Mouse (Mus musculus) cerebellum, adult (tissue): Measurements from ENCODE around the gene Dusp11.
"Not testable (repeated sequence)": the region's sequence is repeated elsewhere in the genome, so short reads cannot be mapped to it uniquely, and the experiment has no call there.

Experiments used
- ATAC-seq: cut with Nextera tagmentation; 2 replicates; pipeline ENCODE4 v1.9.2; 2017; ENCODE audit warnings: mild to moderate bottlenecking, moderate library complexity, mixed read lengths; ENCODE audit not compliant: insufficient number of reproducible peaks, low FRiP score, low TSS enrichment

Dusp11 gene

DNA sequence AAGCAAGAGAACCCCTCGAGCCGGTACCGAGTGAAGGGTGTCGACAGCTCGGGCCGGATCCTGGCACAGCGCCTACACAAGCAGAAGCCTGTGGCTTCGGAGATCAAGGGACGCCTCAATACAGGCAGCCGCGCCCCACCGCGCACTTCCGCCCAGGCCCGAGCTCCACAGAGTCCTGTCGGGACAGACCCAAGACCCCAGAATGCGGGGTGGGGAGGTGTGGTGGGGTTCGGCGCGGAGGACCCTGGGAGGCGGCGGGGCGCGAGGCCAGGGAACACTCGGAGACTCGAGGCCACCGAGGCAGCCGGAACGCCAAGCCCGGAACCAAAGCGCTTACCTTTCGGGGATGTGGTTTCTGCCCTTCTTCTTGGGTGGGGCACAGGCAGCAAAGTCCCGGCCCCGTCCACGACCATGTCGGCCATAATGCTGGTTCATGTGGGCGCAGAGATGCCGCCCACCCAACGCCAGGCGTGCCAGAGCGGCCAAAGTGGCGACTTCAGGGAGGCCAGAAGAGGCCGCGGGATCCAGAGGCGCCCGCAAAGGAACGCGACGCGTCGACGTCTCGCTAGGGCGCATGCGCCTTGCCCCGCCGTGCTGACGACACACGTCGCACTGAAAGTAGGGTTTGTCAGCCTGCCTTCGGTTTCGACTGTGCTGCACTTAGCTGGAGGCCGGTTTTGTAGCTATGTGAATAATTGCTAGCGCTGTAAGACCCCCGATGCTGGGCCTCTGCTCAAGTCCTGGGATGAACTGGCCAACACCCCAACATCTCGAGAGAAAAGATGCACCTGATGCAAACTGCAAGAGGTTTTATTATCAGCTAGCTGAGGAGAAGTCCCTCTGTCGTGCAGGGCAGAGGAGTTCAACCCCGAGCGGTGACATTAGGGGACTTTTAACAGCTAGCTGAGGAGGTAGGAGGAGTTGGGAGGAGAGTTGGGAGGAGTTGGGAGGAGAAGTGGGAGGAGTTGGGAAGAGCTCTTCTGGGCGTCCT is at the start of gene Dusp11:
TSS of gene Dusp11 (minus strand) at position 567 of the 991 bp plus-strand sequence.
- ATAC-seq = peak; percentile 98

GRCm38 (mm10) chr6:86009980-86010379 is 48.5 kb upstream of the Dusp11 start:
- ATAC-seq = peak; percentile 75

- ATAC-seq = peak; percentile 96
These were observed 43.0 kb upstream of the Dusp11 start for GRCm38 (mm10) chr6:86004271-86005148.

GRCm38 (mm10) chr6:86003405-86003925 is 42.0 kb upstream of the Dusp11 start:
- ATAC-seq = no peak

GRCm38 (mm10) chr6:85990774-85991173 is 29.3 kb upstream of the Dusp11 start:
- ATAC-seq = not testable (repeated sequence)

DNA sequence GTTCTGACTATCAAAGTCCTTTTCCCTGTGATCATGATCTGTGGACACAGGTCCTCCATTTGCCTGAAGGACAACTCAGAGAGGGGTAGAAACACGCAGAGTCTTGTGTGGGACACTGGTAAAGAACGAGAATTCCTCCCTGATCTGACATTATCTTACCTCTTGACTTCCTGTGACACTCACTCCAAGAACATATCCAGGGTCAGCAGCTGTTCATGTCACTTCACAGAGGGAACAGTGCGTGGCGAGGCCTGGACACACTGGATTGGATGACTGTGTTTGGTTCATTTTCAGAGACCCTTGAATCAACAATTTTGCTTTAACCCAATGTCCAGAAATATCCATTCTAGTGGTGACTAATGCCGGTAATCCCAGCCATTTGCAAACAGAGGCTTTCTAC is 28.1 kb upstream of the Dusp11 start:
- not testable (repeated sequence) for ATAC-seq

- ATAC-seq = no peak
These were observed 22.9 kb upstream of the Dusp11 start for GRCm38 (mm10) chr6:85984351-85984750.

DNA sequence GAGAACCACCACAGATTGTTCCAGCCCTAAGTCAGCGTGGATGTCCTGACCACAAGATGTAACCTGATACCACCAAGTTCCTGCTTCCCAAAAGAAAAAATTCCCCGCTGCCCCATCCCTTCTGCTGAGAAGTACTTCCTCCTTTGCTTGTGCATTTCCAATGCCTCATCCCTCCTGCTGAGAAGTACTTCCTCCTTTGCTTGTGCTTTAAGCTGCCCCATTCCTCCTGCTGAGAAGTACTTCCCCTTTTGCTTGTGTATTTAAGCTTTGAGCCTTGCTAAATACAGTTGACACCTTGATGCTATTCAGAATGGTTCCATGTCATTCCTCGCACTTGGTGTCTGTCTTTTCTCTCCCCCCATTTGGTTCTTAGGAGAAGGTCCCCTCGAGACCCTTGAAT is 17.3 kb upstream of the Dusp11 start:
- not testable (repeated sequence) for ATAC-seq

DNA sequence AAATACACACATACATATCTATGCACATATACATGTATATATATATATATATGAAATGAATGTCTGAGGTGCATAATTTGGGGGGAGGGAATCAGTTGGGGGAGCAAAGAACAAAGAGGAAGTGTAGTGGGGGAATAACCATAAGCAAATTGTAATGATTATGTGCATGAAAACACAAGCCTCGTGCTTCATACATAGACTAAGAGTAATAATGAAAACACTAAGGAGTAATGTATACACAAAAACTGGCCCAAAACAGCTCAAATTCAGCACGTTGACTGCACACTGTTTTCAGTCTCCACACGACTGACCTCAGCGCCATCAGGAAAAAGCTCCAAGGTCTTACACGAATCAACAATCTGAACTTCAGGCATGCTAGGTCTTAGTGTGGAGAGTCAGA is 14.8 kb upstream of the Dusp11 start:
- no peak for ATAC-seq

- no peak for ATAC-seq
These were observed 14.3 kb upstream of the Dusp11 start for GRCm38 (mm10) chr6:85975761-85976160.

DNA sequence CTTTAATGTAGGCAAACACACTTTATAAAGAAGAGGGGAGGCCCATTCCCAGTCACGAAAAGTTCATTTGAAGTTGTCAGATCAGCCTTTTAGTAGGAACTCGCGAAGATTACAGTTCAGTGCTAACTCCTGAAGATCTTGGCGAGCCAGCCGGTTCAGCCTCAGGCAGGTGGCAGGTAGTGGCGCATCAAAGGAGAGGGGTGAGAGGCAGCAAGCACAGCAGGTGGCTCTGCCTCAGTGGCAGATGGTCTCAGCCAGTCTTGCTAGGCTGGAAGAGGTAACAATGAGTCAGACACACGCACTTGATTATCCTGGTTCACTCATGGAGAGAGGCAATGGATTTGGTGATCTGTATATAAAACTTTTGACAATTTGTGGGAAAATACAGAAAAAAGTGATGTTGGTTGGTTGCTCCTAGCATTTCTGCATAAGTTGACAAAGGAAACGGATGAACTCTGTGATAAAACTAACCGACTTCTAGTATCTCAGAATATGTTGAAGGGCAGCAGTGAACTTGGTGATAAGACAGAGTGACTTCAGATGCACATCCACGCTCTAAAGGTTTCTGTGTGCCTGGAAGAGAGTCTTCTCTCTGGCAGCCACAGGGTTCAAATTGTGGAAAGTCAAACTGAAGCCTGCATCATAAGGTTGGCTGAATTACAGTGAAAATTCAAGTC is 13.6 kb upstream of the Dusp11 start:
- ATAC-seq = no peak

GRCm38 (mm10) chr6:85973336-85973735 is 11.9 kb upstream of the Dusp11 start:
- ATAC-seq = no peak

DNA sequence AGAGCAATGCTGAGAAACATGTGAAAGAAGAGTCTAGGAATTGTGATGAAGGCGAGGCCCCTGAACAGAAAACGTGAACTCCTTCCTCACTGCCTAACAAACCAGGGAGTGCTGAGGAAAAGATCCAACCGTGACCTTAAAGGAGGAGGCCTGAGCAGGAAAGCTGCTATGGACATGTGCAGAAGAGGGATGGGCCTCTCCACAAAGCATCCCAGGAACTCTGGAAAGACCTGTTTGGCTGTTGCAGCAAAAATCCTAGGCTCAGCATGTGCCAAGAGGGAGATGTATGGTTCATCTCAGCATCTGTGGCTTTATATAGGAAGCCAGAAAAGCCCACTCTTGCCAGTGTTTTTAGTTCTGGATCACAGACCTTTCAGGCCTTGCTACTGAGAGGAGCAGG is 11.2 kb upstream of the Dusp11 start:
- no peak for ATAC-seq

DNA sequence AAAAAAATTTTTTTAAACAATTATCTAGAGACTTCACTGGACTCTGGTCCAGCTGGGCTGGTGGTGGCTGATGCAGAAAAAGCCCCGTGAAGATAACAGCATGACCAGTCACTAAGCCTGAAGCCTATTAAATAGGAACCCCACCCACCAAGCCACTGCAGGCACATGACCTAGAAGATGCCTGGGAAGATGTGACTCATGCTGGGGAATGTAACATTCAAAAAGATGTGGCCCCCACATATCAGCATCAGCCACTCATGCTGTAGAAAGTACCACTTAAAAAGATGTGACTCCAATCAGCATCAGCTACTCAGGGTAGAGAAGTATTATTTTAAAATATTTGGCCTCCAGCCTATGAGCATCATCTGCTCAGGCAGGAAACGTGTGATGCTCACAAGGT is 8.4 kb upstream of the Dusp11 start:
- no peak for ATAC-seq

DNA sequence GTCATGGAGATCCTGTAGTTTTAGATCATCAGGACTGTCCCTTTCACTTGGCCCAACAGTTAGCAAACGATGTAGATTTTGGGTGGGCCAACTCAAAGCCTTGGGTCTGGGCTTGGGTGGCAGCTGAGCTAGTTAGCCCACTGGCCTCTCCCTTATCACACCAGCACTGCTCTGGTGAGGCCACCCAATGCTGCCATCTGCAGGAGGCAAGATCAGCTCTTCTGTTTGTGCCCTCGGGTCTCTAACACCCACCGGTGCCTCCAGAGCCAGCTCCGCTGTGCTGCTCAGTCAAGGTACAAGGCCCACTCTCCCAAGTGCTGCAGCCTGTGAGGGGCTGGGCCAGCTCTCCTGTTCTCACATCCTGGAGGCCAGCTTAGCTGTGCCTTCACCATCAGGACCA is 5.2 kb upstream of the Dusp11 start:
- ATAC-seq = no peak

DNA sequence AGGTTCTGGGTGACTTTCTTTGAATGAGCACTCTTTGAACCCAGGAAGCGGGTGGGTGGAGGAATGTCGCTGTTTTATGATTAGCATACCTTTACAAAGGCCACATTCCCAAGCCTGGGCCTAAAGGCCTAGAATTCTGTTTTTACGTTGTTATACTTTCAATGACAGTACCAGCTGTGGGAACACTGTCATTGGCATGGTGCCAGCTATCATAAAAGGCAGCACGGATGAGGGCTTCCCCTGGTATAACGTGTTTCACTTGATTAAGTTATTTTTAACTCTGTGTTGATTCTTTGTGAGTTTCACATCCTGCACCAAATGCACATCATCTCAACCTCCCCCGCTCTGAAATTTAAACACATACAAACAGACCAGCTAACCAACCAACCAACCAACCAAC is 4.6 kb upstream of the Dusp11 start:
- not testable (repeated sequence) for ATAC-seq

DNA sequence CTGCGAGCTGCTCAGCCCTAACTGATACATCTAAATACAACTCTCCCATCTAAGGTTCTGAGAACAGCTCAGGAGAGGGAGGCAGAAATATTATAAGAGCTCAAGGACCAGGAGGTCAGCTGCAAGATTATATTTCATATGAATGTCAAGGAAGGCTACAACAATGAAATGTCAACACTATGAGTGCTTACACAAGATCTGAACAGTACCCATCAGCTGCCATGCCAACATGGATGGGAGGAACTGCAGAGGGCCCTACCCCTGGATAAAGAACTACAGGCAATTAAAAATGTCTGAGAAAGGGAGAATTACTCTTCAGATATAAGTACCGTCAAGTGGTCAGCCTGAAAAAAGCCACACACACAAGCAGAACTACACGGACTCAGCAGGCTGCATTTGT is 3.9 kb downstream of the Dusp11 start:
- no peak for ATAC-seq

DNA sequence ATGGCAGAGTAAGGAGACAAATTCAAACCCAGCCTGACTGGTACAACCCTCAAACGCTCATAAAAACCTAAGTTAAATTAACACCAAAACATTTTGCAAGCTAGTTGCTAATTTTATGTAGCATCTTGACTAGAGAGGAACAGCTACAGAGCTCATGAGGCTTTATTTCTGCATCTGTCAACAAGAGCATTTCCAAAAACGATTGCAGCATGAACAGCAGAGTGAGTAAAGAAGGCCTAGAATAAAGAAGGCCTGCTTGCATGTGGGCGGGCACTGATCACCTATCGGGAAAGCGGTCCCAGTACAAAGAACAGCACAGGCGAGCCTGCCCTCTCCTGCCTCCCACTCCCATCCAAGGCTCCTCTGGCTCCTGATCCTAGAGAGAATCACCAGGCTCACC is 12.9 kb downstream of the Dusp11 start:
- ATAC-seq = no peak

GRCm38 (mm10) chr6:85942469-85942868 is 19.0 kb downstream of the Dusp11 start:
- no peak for ATAC-seq

GRCm38 (mm10) chr6:85938701-85939100 is 22.8 kb downstream of the Dusp11 start:
- no peak for ATAC-seq
